Mouse (Mus musculus) embryonic facial prominence, embryonic 13.5 days (tissue): ENCODE measurements around the gene Zfp992. TPM values are rescaled to one million over a fixed set of nuclear protein-coding genes. Genes with fewer than 3 reads are reported as not detected.
"Not testable (repeated sequence)": the region's sequence is repeated elsewhere in the genome, so short reads cannot be mapped to it uniquely, and the experiment has no call there.

ENCODE experiments used
- ATAC-seq: fragments of 200-750 bp; cut with Nextera tagmentation; 2 replicates; pipeline ENCODE4 v1.8.0; 2017; ENCODE audit warnings: low read depth; ENCODE audit not compliant: insufficient number of reproducible peaks, insufficient read depth, low FRiP score, low TSS enrichment
- H3K27ac ChIP-seq: fragments of 300-500 bp; sonication (generic); 2 replicates; pipeline ENCODE4 v1.5.1; 2015; ENCODE audit warnings: moderate library complexity, mild to moderate bottlenecking, inconsistent platforms
- H3K27me3 ChIP-seq: fragments of 300-500 bp; sonication (generic); 2 replicates; pipeline ENCODE4 v1.6.1; 2015; ENCODE audit warnings: mild to moderate bottlenecking, inconsistent platforms
- H3K36me3 ChIP-seq: fragments of 300-500 bp; sonication (generic); 2 replicates; pipeline ENCODE4 v1.6.1; 2015; ENCODE audit warnings: mild to moderate bottlenecking, inconsistent platforms
- H3K4me1 ChIP-seq: fragments of 300-500 bp; sonication (generic); 2 replicates; pipeline ENCODE4 v1.6.1; 2015; ENCODE audit warnings: inconsistent platforms
- H3K4me2 ChIP-seq: fragments of 300-500 bp; sonication (generic); 2 replicates; pipeline ENCODE4 v1.6.1; 2015; ENCODE audit warnings: moderate library complexity, mild to moderate bottlenecking, inconsistent platforms
- H3K4me3 ChIP-seq: fragments of 300-500 bp; sonication (generic); 2 replicates; pipeline ENCODE4 v1.5.1; 2015; ENCODE audit warnings: mild to moderate bottlenecking, inconsistent platforms
- H3K9ac ChIP-seq: fragments of 300-500 bp; sonication (generic); 2 replicates; pipeline ENCODE4 v1.6.1; 2015; ENCODE audit warnings: mild to moderate bottlenecking, inconsistent platforms
- H3K9me3 ChIP-seq: fragments of 300-500 bp; sonication (generic); 2 replicates; pipeline ENCODE4 v1.6.1; 2016; ENCODE audit warnings: inconsistent platforms
- WGBS: fragments of 180-500 bp; shearing (Covaris S2); methylation state at CpG from one replicate; pipeline ENCODE4 v1.1.7; 2015; ENCODE audit warnings: mixed read lengths; 5-methylcytosine and 5-hydroxymethylcytosine counted together
- polyA plus RNA-seq: library from polyadenylated mRNA; unstranded; fragments of >200 nt; fragmentation: Nextera tagmentation; extraction: Ambion mirVana; gene quantifications from 2 replicates; pipeline ENCODE4 v1.2.1, GENCODE M21; 2015

Zfp992 gene
- polyA plus RNA-seq, result 2.7 and 3.7 TPM in 2 replicates

GRCm38 (mm10) chr4:146448950-146449349 is at the start of gene Zfp992:
TSS of gene Zfp992 (plus strand) at chr4:146449023.
- not testable (repeated sequence) for H3K4me2 ChIP-seq, H3K36me3 ChIP-seq, H3K27me3 ChIP-seq, H3K27ac ChIP-seq, H3K4me3 ChIP-seq, H3K9ac ChIP-seq, ATAC-seq, H3K4me1 ChIP-seq
- WGBS, result 86% methylated on average over 2 of the region's 2 CpGs
- H3K9me3 ChIP-seq, result peaks cover 43% of the 10 kb centered on the region

- not testable (repeated sequence) for H3K9ac ChIP-seq, H3K4me3 ChIP-seq
- 0% methylated on average over 1 of the region's 1 CpGs for WGBS
Observed at GRCm38 (mm10) chr4:146429467-146429866, 19.4 kb upstream of the Zfp992 start.

GRCm38 (mm10) chr4:146430876-146431275 is 17.9 kb upstream of the Zfp992 start:
- not testable (repeated sequence) for H3K27ac ChIP-seq, ATAC-seq, H3K4me3 ChIP-seq, H3K4me1 ChIP-seq, H3K36me3 ChIP-seq, H3K27me3 ChIP-seq, H3K4me2 ChIP-seq, H3K9ac ChIP-seq, H3K9me3 ChIP-seq
- WGBS, result 62% methylated on average over 2 of the region's 2 CpGs

More at GRCm38 (mm10) chr4:146429467-146429866, 19.4 kb upstream of the Zfp992 start:
- H3K27ac ChIP-seq, H3K27me3 ChIP-seq, H3K36me3 ChIP-seq, H3K4me2 ChIP-seq, H3K4me1 ChIP-seq, ATAC-seq: not testable (repeated sequence)
- peaks cover 14% of the 10 kb centered on the region for H3K9me3 ChIP-seq

- not testable (repeated sequence) for H3K4me1 ChIP-seq, H3K9ac ChIP-seq, ATAC-seq, H3K4me3 ChIP-seq, H3K27ac ChIP-seq, H3K4me2 ChIP-seq, H3K36me3 ChIP-seq, H3K27me3 ChIP-seq
- peaks cover 13% of the 10 kb centered on the region; the same call in 1 of the 2 replicates for H3K9me3 ChIP-seq
- WGBS, result 78% methylated on average over 2 of the region's 2 CpGs
Observed at GRCm38 (mm10) chr4:146435539-146435938, 13.3 kb upstream of the Zfp992 start.

DNA sequence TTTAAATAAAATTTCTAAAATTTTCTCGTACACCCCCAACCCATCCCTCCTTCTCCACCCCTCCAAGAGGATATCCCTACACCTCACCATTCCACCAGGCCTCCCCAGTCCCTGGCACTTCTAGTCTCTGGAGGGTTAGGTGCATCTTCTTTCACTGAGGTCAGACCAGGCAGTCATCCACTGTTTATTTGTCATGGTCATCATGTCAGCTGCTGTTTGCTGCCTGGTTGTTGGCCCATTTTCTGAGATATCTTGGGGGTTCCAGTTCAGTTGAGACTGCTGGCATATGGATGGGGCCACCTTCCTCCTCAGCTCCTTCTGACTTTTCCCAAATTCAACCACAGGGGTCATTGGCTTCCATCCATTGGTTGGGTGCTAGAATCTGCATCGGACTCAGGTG is 11.6 kb upstream of the Zfp992 start:
- not testable (repeated sequence) for H3K9me3 ChIP-seq, H3K4me2 ChIP-seq, H3K36me3 ChIP-seq, ATAC-seq, H3K27me3 ChIP-seq, H3K9ac ChIP-seq, H3K4me3 ChIP-seq, H3K4me1 ChIP-seq, H3K27ac ChIP-seq
- WGBS, result 84% methylated on average over 1 of the region's 2 CpGs

GRCm38 (mm10) chr4:146444345-146444744 is 4.5 kb upstream of the Zfp992 start:
- peaks cover 32% of the 10 kb centered on the region for H3K9me3 ChIP-seq
- H3K4me3 ChIP-seq, H3K9ac ChIP-seq, H3K4me2 ChIP-seq, H3K27ac ChIP-seq, H3K27me3 ChIP-seq, H3K4me1 ChIP-seq, ATAC-seq, H3K36me3 ChIP-seq: not testable (repeated sequence)

GRCm38 (mm10) chr4:146445121-146445520 is 3.7 kb upstream of the Zfp992 start:
- not testable (repeated sequence) for H3K27me3 ChIP-seq, H3K9ac ChIP-seq, H3K4me2 ChIP-seq, H3K4me1 ChIP-seq, H3K4me3 ChIP-seq, H3K36me3 ChIP-seq, H3K27ac ChIP-seq, ATAC-seq
- peaks cover 33% of the 10 kb centered on the region for H3K9me3 ChIP-seq

GRCm38 (mm10) chr4:146446135-146446534 is 2.7 kb upstream of the Zfp992 start:
- peaks cover 36% of the 10 kb centered on the region for H3K9me3 ChIP-seq
- H3K4me2 ChIP-seq, ATAC-seq, H3K36me3 ChIP-seq, H3K27me3 ChIP-seq, H3K4me1 ChIP-seq, H3K27ac ChIP-seq, H3K4me3 ChIP-seq, H3K9ac ChIP-seq: not testable (repeated sequence)
- WGBS, result 79% methylated on average over 4 of the region's 4 CpGs

DNA sequence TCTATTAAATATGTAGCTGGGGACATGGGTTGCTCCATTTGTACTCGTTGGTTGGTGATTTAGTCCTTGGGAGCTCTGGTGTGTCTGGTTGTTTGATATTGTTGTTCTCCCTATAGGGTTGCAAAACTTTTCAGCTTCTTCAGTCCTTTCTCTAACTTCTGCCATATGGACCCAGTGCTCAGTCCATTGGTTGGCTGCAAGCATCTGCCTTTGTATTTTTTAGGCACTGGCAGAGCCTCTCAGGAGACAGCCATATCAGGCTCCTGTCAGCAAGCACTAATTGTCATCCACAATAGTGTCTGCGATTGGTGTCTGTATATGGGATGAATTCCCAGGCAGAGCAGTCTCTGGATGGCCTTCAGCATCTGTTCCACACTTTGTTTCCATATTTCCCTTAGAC is 1.8 kb upstream of the Zfp992 start:
- H3K27me3 ChIP-seq, H3K27ac ChIP-seq, H3K4me1 ChIP-seq, H3K9ac ChIP-seq, ATAC-seq, H3K4me3 ChIP-seq, H3K36me3 ChIP-seq, H3K4me2 ChIP-seq: not testable (repeated sequence)
- 88% methylated on average over 2 of the region's 2 CpGs for WGBS
- H3K9me3 ChIP-seq, result peaks cover 36% of the 10 kb centered on the region

DNA sequence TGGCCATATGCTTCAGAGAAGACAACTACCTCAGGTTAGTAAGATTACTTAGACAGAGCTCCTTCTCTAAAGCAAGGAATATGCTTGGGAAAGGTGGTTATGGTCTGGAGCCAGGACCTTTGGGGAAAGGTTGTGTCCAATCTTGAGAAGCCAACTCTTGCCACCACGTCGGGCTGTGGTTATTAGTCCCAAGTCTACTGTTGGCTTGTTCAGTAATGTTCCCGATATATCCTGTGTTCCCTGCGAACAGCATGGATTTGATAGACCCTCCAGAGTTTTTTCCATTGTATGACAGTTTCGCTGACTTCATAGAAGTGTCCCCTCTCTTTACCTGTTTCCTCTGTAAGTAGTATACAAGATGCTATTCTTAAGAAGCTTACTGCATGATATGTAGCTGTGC is 888 bp downstream of the Zfp992 start:
- H3K9me3 ChIP-seq, result peaks cover 43% of the 10 kb centered on the region
- H3K36me3 ChIP-seq, H3K9ac ChIP-seq, H3K4me3 ChIP-seq, H3K27me3 ChIP-seq, H3K4me1 ChIP-seq, H3K4me2 ChIP-seq, H3K27ac ChIP-seq: not testable (repeated sequence)
- ATAC-seq, result peak; percentile 33; the same call in 1 of the 2 replicates
- 84% methylated on average over 5 of the region's 5 CpGs for WGBS

DNA sequence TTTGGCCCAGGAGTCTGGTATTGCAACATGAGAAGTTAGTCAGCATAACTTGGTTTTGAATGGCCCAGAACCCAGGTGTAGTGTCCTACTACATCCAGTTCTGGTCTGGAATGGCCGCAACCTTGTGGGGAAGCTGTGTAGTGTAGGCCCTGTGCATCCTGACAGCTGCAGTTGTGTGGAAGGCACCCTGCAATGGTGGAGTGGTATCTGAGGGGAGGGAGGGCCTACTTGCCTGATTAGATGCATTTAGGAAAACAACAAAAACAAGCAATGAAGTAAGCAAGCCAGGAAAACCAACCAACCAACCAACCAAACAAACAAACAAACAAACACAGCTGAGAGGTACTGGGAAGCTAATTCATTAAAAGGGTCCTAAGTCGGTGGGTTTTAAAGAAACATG is 3.8 kb downstream of the Zfp992 start:
- not testable (repeated sequence) for H3K4me2 ChIP-seq, H3K9ac ChIP-seq, H3K36me3 ChIP-seq, H3K27ac ChIP-seq, H3K27me3 ChIP-seq, H3K4me1 ChIP-seq, ATAC-seq, H3K4me3 ChIP-seq
- H3K9me3 ChIP-seq, result peaks cover 60% of the 10 kb centered on the region
- 88% methylated on average over 2 of the region's 2 CpGs for whole genome bisulfite sequencing

DNA sequence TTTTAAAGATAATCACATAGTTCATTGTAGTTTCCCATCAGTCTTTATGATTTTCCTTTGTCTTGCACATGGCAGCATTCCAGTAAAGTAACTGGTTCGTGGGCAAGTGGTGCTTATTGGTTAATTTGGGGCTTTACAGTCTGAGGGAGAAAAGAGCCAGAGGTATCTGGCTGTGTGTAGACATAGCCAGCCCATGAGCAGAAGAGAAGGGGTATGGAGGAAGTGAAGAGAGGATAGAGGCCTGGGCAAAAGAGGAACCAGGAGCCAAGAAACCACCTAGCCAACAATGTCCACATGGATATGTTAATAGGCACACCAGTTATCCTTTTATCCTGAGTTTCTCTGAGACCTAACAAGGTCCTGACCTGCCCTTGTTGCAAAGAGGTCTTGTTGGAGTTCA is 5.3 kb downstream of the Zfp992 start:
- not testable (repeated sequence) for H3K4me2 ChIP-seq, ATAC-seq, H3K36me3 ChIP-seq, H3K4me3 ChIP-seq, H3K27ac ChIP-seq, H3K27me3 ChIP-seq, H3K9ac ChIP-seq, H3K4me1 ChIP-seq
- WGBS, result 60% methylated on average over 1 of the region's 1 CpGs
- H3K9me3 ChIP-seq, result peaks cover 62% of the 10 kb centered on the region

GRCm38 (mm10) chr4:146454896-146455295 is 6.1 kb downstream of the Zfp992 start:
- H3K27me3 ChIP-seq, result no peaks in the 10 kb centered on the region
- H3K4me1 ChIP-seq, result no peaks in the 10 kb centered on the region
- H3K4me3 ChIP-seq, result no peak overlapping the region
- no peak overlapping the region for H3K4me2 ChIP-seq
- peaks cover 64% of the 10 kb centered on the region for H3K9me3 ChIP-seq
- WGBS, result 48% methylated on average over 2 of the region's 2 CpGs
- peak; percentile 27; the same call in 1 of the 2 replicates for ATAC-seq
- H3K9ac ChIP-seq, result no peak overlapping the region
- 0 out of 2 replicates have a peak, but pooled peaks cover 4% of the 10 kb centered on the region for H3K36me3 ChIP-seq
- no peak overlapping the region for H3K27ac ChIP-seq
